Mouse (Mus musculus): ENCODE measurements around the gene Tex50.

DNA sequence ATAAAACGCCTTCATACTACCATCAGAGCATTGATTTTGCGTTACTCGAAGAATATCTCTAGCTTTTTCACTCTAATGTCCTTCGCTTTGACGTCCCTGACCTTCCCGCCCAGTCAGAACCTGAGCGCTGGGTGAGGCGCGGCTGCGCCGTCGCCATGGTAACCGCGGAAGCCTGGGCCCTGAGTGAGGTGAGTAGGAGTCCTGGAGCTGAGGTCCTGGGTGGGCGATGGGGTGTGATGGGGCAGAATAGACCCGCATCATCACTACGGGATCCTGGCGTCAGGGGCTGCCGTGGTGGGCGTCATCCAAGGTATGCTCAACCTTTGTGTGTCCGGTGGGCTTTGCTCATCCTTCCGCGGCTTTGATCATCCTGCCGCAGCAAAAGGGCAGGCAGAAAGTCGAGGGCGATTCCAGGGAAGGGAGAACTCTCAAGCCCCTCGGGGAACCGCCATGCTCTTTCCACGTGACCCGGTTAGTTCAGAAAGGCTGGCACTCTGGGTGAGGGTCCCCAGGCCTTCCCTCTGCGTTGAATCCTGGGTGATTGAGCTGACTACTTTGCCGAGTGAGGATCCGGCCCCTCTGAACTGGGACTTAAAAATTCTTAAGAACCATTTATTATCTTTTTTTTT is 16.5 kb downstream of the Tex50 start, which contains the start of gene Ankrd45:
- no peak for TF ChIP-seq CTCF (IDR thresholded peaks at IDR 0.05; ENCODE audit: borderline replicate concordance, extremely low read depth, insufficient read depth, insufficient read length)
- no peak for TF ChIP-seq POLR2A (IDR thresholded peaks at IDR 0.05; ENCODE audit: borderline replicate concordance, extremely low read depth, insufficient read depth, insufficient read length, poor library complexity, severe bottlenecking)
